Mouse (Mus musculus) ES-E14 (cell line): ENCODE data around the gene Nprl3.

Experiments used
- HCFC1 ChIP-seq: IDR thresholded peaks from 2 replicates; pipeline ENCODE4 v1.6.1; 2012; ENCODE audit warnings: low read length, inconsistent platforms, borderline replicate concordance; ENCODE audit not compliant: insufficient read depth
- ZC3H11A ChIP-seq: IDR thresholded peaks from 2 replicates; pipeline ENCODE4 v1.6.1; 2012; ENCODE audit warnings: low read depth, mild to moderate bottlenecking, inconsistent platforms, low read length, borderline replicate concordance
- ZNF384 ChIP-seq: IDR thresholded peaks from 2 replicates; pipeline ENCODE4 v1.6.1; 2012; ENCODE audit warnings: low read depth, low read length, inconsistent platforms

DNA sequence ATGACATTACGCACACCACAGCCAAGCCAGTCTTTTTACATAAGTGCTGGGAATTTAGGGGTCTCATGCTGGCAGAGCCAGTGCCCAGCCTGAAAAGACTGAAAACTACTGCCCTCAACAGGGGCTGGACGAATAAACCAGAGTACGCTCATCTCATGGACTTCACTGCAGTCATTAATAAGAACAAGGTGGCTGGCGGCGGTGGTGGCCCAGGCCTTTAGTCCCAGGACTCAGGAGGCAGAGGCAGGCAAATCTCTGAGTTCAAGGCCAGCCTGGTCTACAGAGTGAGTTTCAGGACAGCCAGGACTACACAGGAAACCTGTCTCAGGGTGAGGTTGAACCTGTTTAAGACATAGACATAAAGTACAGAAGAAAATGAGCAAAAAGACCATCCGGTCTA is 1.3 kb downstream of the Nprl3 start:
- TF ChIP-seq ZNF384 (no peak), HCFC1 (no peak), ZC3H11A (no peak)
